Mouse (Mus musculus): Measurements from ENCODE around the gene Ly86. TPM values are rescaled to one million over a fixed set of nuclear protein-coding genes. Genes with fewer than 3 reads are reported as not detected.

The Ly86 gene
- 209 to 234 TPM (median 219 TPM) in 4 replicates for total RNA-seq (2023)

GRCm38 (mm10) chr13:37344909-37345772 is at the start of gene Ly86:
TSS of gene Ly86 (plus strand) at chr13:37345208.

All from B cell, adult 62 days (primary cell).